Mouse (Mus musculus) liver (tissue): Measurements from ENCODE around the gene Rpl11.
"Not testable (repeated sequence)": the region's sequence is repeated elsewhere in the genome, so short reads cannot be mapped to it uniquely, and the experiment has no call there.

ENCODE experiments used
- DNase-seq: peaks from one replicate; pipeline ENCODE4 v3.0.0-alpha.2; 2020; ENCODE audit warnings: mixed read lengths

The Rpl11 gene

DNA sequence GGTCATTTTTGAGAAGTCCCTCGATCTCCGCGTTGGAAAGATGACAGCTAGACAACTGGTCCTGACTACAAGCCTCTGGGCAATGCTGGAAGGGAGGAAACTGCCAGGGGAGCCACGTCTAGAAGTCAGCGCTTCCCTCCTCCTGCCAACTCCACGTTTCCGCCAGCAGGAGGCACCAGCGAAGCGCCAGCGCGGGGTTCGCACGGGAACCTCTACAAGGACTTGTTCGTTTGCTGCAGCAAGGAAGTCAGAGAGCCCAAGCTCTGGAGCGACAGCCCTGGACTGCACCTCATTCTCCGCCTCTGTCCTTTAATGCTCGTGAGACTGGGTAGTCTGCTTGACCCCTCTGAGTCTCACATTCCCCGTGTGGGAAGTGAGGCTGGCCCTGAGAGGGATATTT lies 16.7 kb upstream of the Rpl11 start:
- DNase-seq = peak; percentile 76

DNA sequence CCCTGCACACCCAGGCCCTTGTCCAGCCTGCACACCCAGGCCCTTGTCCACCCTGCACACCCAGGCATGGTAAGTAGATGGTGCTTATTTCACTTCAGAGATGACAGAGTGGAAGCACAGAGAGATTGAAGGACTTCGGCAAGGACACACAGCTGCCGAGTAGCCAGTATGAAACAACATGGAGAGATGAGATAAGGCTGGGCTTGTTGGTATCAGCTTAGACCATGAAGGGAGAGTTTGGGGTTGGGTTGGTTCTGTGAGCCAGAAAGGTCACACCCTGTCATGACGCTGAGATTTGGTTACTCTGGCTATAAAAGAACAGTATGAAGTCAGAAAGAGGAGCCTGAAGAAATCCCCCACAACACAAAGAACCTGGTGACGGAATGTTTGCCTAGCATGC lies 16.1 kb upstream of the Rpl11 start:
- no peak for DNase-seq

DNA sequence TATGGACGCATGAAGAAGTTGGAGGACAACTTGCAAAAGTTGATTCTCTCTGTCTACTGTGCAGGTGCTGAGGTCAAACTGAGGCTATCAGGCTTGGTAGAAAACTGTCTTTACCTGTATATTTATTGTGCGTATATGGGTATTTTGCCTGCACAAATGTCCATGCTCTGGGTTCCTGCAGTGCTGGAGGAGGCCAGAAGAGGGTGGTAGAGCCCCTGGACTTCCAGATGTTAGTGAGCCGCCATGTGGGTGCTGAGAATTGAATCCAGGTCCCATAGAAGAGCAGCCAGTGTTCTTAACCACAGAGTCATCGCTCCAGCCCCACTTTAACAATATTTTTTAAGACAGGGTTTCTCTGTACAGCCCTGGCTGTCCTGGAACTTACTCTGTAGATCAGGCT lies 9.9 kb upstream of the Rpl11 start:
- DNase-seq = no peak

DNA sequence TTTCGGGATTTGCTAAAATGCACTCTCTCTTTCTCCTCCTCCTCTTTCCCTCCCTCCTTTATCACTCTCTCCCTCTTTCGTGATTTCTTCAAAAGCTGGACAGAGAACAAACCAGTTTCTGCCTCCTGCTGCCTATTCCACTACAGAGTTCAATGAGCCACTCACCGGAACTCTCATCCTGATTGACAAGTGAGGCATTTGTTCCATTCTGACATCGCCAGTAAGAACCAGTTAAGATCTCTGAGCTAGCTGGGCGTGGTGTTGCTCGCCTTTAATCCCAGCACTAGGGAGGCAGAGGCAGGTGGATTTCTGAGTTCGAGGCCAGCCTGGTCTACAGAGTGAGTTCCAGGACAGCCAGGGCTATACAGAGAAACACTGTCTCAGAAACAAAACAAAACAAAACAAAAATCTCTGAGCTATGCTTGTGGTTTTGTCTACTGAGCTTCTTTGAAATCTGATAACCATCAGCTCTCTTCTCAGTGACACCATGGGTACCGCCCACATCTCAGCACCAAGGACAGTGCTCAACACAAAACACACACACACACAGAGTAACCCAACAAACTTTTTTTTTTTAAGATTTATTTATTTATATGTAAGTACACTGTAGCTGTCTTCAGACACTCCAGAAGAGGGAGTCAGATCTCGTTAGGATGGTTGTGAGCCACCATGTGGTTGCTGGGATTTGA lies 6.7 kb upstream of the Rpl11 start:
- DNase-seq = not testable (repeated sequence)

DNA sequence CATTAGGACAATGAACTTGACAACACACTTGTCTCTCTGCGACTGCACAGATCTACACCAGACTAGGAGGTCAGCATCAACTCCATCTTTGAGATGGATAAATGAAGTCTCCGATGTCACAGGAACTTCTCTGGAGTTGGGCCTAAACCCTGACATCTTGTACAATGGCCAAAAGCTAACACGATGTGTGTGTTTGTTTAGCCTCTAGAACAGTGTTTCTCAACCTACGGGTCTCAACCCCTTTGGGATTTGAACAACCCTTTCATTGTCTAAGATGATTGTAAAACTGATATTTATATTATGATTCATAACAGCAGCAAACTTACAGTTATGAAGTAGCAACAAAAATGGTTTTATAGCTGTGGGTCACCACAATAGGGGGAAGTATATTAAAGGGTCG lies 4.7 kb upstream of the Rpl11 start:
- DNase-seq = no peak

DNA sequence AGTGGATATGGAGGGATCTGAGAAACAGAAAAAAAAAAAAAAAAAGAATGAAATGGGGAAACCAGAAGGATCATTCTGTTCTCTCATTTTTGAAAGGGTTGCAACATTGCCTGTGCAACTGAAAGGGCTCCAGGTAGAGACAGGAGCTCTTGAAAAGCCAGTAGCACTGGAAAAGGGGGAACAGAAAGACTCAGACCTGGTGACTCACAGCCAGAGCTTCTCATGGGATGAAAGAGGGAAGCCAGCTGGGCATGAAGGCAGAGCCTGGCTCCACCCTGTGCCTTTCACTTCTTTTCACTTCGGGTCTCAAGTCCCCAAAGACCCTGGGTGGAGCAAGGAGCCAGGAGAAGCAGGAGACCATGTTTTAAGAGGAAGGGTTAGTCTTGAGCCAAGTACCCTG lies 2.8 kb upstream of the Rpl11 start:
- no peak for DNase-seq

DNA sequence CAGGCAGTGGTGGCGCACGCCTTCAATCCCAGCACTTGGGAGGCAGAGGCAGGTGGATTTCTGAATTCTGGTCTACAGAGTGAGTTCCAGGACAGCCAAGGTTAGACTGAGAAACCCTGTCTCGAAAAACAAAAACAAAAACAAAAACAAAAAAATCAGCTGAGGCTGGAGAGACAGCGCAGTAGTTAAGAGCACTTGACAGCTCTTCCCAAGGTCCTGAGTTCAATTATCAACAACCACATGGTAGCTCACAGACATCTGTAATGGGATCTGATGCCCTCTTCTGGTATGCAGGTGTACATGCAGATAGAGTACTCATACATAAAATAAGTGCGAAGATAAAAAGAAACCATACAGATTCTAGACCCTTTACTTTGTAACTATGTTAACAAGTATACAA lies 615 bp upstream of the Rpl11 start:
- DNase-seq = no peak

DNA sequence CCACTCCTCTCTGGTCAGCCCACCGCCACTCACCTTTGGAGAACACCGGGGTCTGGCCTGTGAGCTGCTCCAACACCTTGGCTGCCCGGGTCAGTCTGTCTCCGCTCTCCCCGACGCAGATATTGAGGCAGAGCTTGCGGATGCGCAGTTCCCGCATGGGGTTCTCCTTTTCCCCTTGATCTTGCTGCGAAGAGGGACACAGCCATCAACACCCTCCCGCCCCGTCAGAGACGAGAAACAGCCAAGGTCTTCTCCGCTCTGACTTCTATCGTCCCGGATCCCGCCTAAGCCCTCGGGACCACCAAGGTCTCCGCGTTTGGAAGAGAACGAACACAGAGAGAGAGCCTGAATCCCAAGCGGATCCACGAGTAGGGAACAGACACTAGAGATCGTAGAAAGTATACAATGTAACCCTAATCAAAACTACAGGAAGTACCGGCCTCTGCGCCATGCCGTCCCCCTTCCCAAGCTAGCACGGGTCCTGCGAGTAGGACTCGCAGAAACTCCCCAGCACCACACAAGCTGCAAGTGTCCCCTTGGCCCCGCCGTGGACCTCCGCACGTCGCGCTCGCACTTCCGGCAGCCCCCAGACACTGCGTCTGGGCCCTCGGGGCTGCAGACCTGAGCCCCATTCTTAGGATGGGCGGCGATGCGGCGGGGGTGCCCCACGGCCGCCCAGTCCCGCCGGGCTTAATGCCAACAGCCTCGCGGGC lies 538 bp downstream of the Rpl11 start:
- no peak for DNase-seq

DNA sequence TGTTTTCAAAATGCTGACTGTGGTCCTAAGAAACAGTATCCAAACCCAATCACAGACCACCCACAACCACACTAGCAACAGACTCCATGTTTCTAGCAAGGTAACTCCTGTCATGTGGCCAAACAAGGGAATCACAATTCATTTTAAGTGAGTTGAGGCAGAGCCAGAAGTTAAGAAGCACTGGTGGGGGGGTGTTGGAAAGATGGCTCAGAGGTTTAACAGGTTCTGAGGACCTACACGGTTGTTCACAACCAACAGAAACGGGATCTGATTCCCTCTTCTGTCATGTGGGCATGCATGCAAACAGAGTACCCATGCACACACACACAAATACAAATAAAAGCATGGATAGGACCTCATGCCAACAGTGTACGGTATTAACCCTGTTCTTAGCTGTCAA lies 1.2 kb downstream of the Rpl11 start:
- no peak for DNase-seq

DNA sequence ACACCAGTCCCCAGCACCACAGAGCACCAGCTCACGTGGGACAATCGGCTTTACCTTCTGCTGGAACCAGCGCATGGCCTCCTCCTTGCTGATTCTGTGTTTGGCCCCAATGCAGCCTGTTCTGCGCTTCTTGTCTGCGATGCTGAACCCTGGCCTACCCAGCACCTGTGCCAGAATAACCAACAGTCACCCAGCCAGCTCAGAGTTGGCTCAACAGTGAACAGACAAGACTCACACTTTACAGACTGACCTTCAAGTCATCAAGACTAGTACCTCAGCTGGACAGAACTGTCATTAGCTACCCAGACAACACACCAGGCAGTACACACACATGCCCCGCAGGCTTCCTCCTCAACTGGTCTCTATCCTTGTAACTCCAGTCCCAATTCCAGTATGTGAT lies 3.0 kb downstream of the Rpl11 start:
- DNase-seq = no peak

DNA sequence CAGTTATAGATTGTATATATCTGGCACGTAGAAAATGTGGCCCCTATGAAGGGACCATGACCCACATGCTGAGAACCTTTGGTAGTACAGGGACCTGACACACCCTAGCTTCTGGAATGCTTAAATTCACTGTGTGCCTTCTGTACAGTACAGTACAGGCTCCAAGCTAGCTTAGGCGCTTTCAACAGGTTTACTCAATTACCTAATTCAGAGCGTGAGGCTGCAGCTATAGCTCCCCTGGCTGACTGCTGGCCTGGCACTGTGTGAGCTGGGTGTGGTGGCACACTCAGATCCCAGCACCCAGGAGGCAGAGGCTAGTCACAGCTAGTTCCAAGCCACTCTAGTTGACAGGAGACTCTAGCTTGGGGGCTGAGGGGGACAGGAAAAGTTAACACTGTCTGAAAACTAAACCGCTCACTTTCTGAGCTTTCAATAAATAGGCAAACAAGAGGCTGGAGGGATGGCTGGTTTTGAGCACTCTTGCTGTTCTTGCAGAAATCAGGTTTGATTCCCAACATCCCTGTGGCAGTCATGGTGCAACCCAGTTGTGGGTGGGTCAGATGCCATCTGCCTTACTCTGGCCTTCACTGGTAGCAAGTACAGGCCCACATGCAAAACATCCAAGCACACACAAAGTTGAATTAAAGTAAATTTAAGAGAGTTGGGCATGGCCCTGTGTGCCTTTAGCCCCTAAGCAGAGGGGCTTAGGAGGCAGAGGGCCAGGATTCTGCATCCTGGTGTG lies 4.8 kb downstream of the Rpl11 start:
- no peak for DNase-seq

DNA sequence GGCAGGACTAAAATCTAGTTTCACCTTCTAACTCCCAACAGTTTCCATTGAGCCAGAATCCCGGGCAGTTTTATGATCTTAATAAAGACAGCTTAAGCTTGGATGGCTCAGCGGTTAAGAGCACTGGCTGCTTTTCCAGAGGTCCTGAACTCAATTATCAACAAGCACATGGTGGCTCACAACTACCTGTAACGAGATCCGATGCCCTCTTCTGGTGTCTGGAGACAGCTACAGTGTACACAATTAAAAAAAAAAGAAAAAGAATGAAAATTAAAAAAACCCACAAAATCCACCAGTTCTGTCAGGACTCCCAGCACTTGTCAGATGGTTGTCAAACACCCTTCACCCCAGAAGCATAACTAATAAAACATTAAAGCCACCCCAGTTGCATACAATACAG lies 5.6 kb downstream of the Rpl11 start:
- DNase-seq = no peak

DNA sequence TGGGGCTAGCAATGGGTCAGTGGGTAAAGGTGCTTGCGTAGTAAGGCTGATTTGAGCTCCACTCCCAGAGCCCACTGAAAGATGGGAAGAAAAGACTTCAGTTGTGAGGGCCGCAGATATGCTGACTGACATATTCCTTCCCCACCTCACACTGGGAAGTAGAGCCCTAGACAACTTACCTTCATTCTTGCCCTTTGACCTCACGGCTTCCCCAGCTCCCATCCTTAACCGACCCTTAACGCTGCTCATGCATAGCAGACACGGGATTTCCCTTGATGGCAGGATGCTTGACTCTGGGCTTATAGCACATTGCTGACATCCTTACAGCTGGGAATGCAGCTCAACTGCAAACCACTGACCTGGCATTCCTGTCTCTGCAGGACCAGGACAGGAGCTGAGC lies 6.3 kb downstream of the Rpl11 start:
- no peak for DNase-seq

DNA sequence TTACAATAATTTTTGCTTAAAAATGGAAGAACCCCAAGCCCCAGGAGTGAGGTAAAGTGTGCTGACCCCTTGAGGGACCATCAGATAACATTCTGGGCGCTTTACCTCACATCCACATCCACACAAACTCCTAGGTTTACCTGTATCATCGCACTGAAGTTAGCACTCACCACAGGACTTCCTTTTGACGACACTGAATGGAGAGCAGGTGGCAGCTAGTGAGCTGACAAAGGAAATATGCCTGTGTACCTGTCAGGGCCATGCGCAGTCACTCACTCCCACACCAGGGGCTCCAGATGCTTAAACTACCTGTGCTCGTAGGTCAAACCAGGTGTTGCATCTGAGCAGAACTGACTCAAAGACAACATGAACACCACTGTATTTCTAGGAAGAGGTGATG lies 8.1 kb downstream of the Rpl11 start:
- DNase-seq = no peak

DNA sequence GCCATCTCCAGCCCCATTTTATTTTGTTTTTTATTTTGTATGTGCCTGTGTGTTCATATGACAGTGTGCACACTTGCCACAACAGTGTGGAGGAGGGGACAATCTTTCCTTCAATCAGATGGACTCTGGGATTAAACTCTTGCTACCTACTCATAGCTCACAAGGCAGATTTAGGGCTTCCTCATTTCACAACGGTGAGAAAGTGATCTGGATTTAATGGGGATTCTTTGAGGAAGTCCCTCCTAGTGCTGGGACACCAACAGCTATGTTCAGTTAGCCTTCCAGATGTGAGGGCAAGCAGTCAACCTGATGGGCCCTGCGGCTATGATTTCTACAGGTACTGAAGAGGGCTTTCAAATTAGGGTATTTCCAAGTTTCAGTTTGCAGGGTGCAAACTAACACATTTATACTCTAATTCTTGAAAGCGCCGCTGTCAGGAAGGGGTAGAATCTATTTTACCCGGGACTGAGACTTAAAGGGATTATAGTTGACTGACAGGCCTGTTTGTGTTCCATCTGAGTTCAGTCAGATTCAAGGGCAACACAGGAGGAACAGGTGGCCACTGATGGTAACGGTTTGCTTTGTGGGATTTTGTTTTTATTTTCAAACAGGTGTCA lies 9.3 kb downstream of the Rpl11 start:
- DNase-seq = no peak

DNA sequence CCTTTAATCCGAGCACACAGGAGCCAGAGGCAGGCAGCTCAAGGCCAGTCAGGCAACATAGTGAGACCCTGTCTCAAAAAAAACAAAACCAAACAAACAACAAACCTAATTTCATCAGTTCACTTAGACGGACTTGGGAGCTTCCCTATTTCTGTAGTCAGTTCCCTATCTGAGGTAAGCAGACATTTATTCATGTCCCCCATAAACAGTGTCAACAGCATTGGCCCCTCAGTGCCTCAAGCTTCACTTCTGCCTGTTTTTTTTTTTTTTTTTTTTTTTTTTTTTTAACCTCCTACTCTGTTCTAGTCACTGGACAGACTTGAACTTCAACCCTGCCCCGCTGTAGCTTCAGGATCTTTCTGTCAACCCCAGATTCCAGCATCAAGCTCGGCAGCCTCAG lies 18.1 kb downstream of the Rpl11 start:
- DNase-seq = no peak

DNA sequence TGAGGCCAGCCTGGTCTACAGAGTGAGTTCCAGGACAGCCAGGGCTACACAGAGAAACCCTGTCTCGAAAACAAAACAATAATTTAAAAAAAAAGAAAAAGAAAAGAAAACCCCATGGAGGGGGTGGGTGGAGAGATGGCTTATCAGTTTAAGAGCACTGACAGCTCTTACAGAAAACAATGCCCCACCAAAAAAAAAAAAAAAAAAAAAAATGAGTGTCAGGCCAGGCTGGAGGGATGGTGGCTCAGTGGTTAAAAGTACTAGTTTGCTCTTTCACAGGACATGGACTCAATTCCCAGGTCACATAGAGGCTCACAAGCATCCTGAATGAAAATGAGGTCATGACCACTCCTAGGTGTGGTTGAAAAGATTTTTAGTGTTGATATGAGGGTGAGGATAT lies 20.0 kb downstream of the Rpl11 start:
- no peak for DNase-seq

DNA sequence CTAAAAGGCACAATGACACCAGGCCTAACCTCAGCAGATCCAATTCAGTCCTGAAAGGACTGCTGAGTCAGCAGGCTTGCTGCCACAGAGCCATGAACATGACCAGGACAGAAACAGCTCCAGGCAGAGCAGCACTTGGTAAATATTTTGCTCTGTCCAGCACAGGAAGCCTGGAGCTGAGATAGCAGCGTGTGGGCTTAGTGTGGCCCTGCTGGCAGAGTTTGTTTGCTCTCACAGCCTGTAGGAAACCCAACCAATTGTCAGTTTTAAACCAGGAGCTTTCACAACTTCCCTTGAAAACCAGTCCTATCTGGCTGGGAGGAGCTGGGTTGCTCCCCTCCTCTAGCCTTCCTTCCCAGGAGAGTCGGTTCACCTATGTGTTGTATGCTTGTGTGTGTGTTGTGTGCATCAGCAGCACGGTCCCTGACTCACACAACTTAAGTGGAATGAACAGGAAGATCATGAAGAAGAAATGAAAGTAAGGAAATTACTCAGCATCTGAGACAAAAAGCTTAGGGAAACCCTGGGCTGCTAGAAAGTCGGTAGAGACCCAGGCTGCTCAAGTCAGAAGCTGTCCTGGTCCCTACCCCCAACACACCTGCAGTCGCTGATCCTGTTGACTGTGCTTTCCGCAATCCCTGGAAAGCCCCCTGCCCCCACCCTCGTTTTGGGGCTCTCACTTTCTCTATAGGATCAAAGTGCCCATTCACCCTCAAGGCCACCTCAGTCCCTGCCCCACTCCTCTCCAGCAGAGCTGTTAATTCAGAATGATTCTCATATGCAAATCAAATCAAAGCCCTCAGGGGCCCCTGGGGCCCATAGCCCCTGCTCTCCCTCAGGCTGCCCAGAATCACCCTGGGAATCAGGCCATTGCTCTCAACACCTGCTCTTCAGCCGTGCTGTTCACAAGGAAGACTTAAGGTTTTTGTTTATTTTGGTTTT lies 22.0 kb downstream of the Rpl11 start:
- DNase-seq = peak; percentile 68

DNA sequence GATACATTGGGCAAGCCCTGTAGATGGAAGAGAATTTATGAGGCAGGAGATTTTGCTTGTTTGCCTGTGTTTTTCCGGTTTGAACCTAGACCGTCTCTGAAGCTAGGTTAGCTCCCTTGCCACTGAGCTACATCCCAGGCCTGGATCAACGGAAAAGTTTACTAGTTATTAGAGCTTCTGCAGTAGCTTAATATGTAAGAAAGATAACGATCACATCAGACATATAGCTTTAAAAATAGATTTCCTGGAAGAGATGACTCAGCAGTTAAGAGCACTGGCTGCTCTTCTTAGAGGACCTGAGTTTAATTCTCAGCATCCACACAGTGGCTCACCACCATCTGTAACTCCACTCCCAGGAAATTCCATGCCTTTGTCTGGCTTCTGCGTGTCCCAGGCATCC lies 24.5 kb downstream of the Rpl11 start:
- DNase-seq = no peak

DNA sequence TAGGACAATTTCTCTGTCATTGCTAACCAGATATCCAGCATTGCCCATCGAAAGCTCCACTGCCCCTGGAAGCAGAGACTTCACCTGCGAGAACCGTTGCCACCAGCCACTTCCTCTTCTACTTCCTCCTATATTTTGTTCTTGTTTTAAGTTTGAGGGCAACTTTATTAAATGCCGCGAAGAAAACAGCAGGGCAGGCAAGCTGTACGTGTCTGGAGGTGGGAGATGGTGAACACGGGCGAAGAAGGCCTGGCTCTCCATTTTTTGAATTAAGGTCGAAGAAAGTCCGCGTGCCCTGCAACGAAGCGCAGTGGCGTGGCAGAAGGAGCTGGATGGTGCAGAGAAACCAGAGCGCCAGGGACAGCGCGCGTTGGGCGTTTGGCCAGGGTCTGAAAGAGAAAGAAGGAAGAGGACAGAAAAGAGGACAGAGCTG lies 25.1 kb downstream of the Rpl11 start:
- DNase-seq = no peak

DNA sequence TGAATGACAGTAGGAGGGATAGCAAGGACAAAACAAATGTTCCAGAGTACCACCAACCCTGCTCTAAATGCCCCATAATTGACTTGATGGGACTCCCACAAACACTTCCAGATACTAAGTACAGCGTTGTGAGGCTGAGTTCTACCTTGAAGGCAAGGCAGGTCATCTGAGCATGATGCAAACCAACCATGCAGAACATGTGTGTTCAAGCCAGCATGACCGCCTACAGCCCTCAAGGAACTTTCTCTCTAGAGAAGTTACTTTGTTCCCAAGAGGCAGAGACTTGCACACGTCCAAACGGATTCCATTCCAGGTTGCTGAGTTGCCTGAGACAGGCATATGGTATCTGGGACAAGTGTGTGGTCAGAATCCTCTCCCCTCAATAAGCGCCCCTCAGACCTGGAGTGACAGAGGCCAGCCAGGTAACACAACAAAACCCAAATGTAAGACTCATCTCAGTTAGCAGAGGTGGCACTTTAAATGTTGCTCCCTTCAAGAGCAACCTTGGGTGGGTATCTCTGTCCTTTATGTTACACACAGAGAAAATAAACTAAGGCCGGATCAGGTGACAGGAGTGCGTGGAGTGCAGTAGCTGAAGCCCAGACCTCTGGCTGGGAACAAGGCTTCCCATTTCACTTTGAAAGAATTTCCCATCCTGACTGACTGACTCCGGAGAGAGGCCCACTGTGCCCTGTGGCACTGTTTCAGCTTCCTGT lies 25.7 kb downstream of the Rpl11 start:
- DNase-seq = no peak

DNA sequence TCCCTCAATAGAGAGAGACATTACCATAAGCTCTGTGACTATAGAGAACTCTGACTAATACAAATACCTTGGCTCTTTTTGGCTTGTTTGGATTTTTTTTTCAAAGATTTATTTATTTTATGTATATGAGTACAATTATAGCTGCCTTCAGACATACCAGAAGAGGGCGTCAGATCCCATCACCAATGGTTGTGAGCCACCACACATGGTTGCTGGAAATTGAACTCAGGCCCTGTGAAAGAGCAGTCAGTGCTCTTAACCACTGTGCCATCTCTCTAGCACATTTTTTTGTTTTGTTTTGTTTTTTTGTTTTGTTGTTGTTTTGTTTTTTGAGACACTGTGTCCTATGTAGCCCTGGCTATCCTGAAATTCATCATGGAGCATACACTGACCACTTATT lies 27.9 kb downstream of the Rpl11 start:
- DNase-seq = no peak
